Mouse (Mus musculus) erythroblast, embryonic 14.5 days (primary cell): ENCODE data around the gene Golm1.

Experiments used
- GATA1 ChIP-seq: IDR thresholded peaks from 2 replicates; pipeline ENCODE4 v1.6.1; 2012; ENCODE audit warnings: low read length, inconsistent platforms, mixed read lengths
- TAL1 ChIP-seq: IDR thresholded peaks from 3 replicates; pipeline ENCODE4 v1.6.1; 2012; ENCODE audit warnings: low read length, inconsistent platforms, mixed read lengths

DNA sequence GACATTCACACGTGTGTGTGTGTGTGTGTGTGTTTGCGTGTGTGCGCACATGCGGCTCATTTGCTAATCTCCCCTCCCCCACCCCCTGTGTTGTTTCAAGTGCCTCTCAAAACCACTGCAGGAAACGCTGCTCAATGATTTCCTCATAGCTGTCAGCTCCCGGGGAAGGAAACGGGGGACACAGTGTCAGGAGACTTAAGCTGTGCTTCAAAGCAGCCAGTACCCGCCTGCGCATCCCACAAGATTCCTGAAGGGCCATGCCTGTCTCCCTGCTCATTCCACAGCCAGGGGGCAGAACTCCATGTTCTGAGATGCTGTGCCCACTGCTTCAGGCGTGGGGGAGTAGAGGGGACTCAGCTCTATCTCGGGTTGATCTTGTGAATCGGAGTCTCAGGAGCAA lies 29.0 kb upstream of the Golm1 start:
- TF ChIP-seq GATA1, result no peak
- no peak for TF ChIP-seq TAL1
